Mouse (Mus musculus): ENCODE data around the gene Tgm1. TPM values are rescaled to one million over a fixed set of nuclear protein-coding genes. Genes with fewer than 3 reads are reported as not detected.

Gene Tgm1
- polyA plus RNA-seq, 1 experiment = not detected

GRCm38 (mm10) chr14:55701131-55701530 lies 12.6 kb downstream of the Tgm1 start:
- 65% methylated on average over 9 of the region's 9 CpGs for WGBS
- Histone ChIP-seq H3K4me3 (ENCODE audit: insufficient read depth, low read depth, low read length) (no peak overlapping the region), H3K4me1 (ENCODE audit: control insufficient read depth, insufficient read depth, low read length) (peaks cover 3% of the 10 kb centered on the region; the same call in 1 of the 2 replicates), H3K27ac (ENCODE audit: insufficient read depth, low read depth, low read length) (no peak overlapping the region)
- TF ChIP-seq POLR2A (IDR thresholded peaks at IDR 0.05; ENCODE audit: insufficient read depth, low read depth, low read length) (no peak), CTCF (IDR thresholded peaks at IDR 0.05; ENCODE audit: insufficient read depth, low read depth, low read length) (no peak)

GRCm38 (mm10) chr14:55697226-55697625 lies 16.5 kb downstream of the Tgm1 start:
- TF ChIP-seq CTCF (IDR thresholded peaks at IDR 0.05; ENCODE audit: insufficient read depth, low read depth, low read length) = no peak
- TF ChIP-seq POLR2A (IDR thresholded peaks at IDR 0.05; ENCODE audit: insufficient read depth, low read depth, low read length) = no peak
- no peak overlapping the region for H3K27ac ChIP-seq (ENCODE audit: insufficient read depth, low read depth, low read length)
- 88% methylated on average over 4 of the region's 4 CpGs for WGBS

GRCm38 (mm10) chr14:55689433-55689832 lies 24.3 kb downstream of the Tgm1 start:
- WGBS = 77% methylated on average over 10 of the region's 10 CpGs
- no peak for TF ChIP-seq POLR2A (IDR thresholded peaks at IDR 0.05; ENCODE audit: insufficient read depth, low read depth, low read length)
- no peak for TF ChIP-seq CTCF (IDR thresholded peaks at IDR 0.05; ENCODE audit: insufficient read depth, low read depth, low read length)
- no peak overlapping the region for H3K4me3 ChIP-seq (ENCODE audit: insufficient read depth, low read depth, low read length)
- H3K27ac ChIP-seq (ENCODE audit: insufficient read depth, low read depth, low read length) = no peak overlapping the region
- H3K4me1 ChIP-seq (ENCODE audit: control insufficient read depth, insufficient read depth, low read length) = peaks cover 5% of the 10 kb centered on the region

More at GRCm38 (mm10) chr14:55697226-55697625, 16.5 kb downstream of the Tgm1 start:
- Histone ChIP-seq H3K4me1 (ENCODE audit: control insufficient read depth, insufficient read depth, low read length) (peaks cover 8% of the 10 kb centered on the region), H3K4me3 (ENCODE audit: insufficient read depth, low read depth, low read length) (no peak overlapping the region)

- Histone ChIP-seq H3K27ac (ENCODE audit: insufficient read depth, low read depth, low read length) (no peak overlapping the region), H3K4me1 (ENCODE audit: control insufficient read depth, insufficient read depth, low read length) (peaks cover 5% of the 10 kb centered on the region), H3K4me3 (ENCODE audit: insufficient read depth, low read depth, low read length) (peak overlapping the region; percentile 60)
- TF ChIP-seq CTCF (IDR thresholded peaks at IDR 0.05; ENCODE audit: insufficient read depth, low read depth, low read length) (no peak), POLR2A (IDR thresholded peaks at IDR 0.05; ENCODE audit: insufficient read depth, low read depth, low read length) (no peak)
- WGBS = 4% methylated on average over 3 of the region's 3 CpGs
These were observed 31.6 kb downstream of the Tgm1 start for GRCm38 (mm10) chr14:55682118-55682493.

GRCm38 (mm10) chr14:55681160-55682117 lies 32.3 kb downstream of the Tgm1 start, which contains the start of gene Tinf2:
Gene Tinf2 (minus strand): TSS chr14:55681820.
- peaks cover 5% of the 10 kb centered on the region for H3K4me1 ChIP-seq (ENCODE audit: control insufficient read depth, insufficient read depth, low read length)
- TF ChIP-seq CTCF (IDR thresholded peaks at IDR 0.05; ENCODE audit: insufficient read depth, low read depth, low read length) = peak; percentile 86
- TF ChIP-seq POLR2A (IDR thresholded peaks at IDR 0.05; ENCODE audit: insufficient read depth, low read depth, low read length) = no peak
- H3K4me3 ChIP-seq (ENCODE audit: insufficient read depth, low read depth, low read length) = peak within 1 kb of the TSS; percentile 60
- under 1% methylated on average over 66 of the region's 66 CpGs for WGBS
- no peak within 1 kb of the TSS for H3K27ac ChIP-seq (ENCODE audit: insufficient read depth, low read depth, low read length)

GRCm38 (mm10) chr14:55677615-55678014 lies 36.1 kb downstream of the Tgm1 start:
- H3K27ac ChIP-seq (ENCODE audit: insufficient read depth, low read depth, low read length) = no peak overlapping the region
- no peak overlapping the region for H3K4me3 ChIP-seq (ENCODE audit: insufficient read depth, low read depth, low read length)
- peaks cover 5% of the 10 kb centered on the region for H3K4me1 ChIP-seq (ENCODE audit: control insufficient read depth, insufficient read depth, low read length)
- TF ChIP-seq POLR2A (IDR thresholded peaks at IDR 0.05; ENCODE audit: insufficient read depth, low read depth, low read length) (no peak), CTCF (IDR thresholded peaks at IDR 0.05; ENCODE audit: insufficient read depth, low read depth, low read length) (no peak)
- WGBS = 82% methylated on average over 4 of the region's 4 CpGs

GRCm38 (mm10) chr14:55672741-55673060 lies 41.0 kb downstream of the Tgm1 start:
- no peak overlapping the region for H3K27ac ChIP-seq (ENCODE audit: insufficient read depth, low read depth, low read length)
- no peak overlapping the region for H3K4me3 ChIP-seq (ENCODE audit: insufficient read depth, low read depth, low read length)
- peaks cover 2% of the 10 kb centered on the region; the same call in 1 of the 2 replicates for H3K4me1 ChIP-seq (ENCODE audit: control insufficient read depth, insufficient read depth, low read length)
- no peak for TF ChIP-seq POLR2A (IDR thresholded peaks at IDR 0.05; ENCODE audit: insufficient read depth, low read depth, low read length)
- TF ChIP-seq CTCF (IDR thresholded peaks at IDR 0.05; ENCODE audit: insufficient read depth, low read depth, low read length) = no peak
- 74% methylated on average over 7 of the region's 7 CpGs for WGBS

- peak within 1 kb of the TSS; percentile 84 for H3K4me3 ChIP-seq (ENCODE audit: insufficient read depth, low read depth, low read length)
- peak within 1 kb of the TSS; percentile 88 for H3K27ac ChIP-seq (ENCODE audit: insufficient read depth, low read depth, low read length)
- TF ChIP-seq POLR2A (IDR thresholded peaks at IDR 0.05; ENCODE audit: insufficient read depth, low read depth, low read length) = peak; percentile 42
- no peak for TF ChIP-seq CTCF (IDR thresholded peaks at IDR 0.05; ENCODE audit: insufficient read depth, low read depth, low read length)
- H3K4me1 ChIP-seq (ENCODE audit: control insufficient read depth, insufficient read depth, low read length) = peaks cover 2% of the 10 kb centered on the region; the same call in 1 of the 2 replicates
- under 1% methylated on average over 38 of the region's 38 CpGs for WGBS
These were observed 41.6 kb downstream of the Tgm1 start, which contains the start of the genes Gmpr2 and Nedd8 for GRCm38 (mm10) chr14:55671833-55672740. Gene Gmpr2 (plus strand): TSS chr14:55671941. Gene Nedd8 (minus strand): TSS chr14:55672124.

All from olfactory bulb, adult 2 months (tissue).